Mouse (Mus musculus) bone marrow, adult 2 months (tissue): Measurements from ENCODE around the gene Adamts12.

ENCODE experiments used
- CTCF ChIP-seq: fragments of 200-500 bp; IDR thresholded peaks from 2 replicates; pipeline ENCODE4 v1.5.1; 2011; ENCODE audit warnings: low read length, control low read depth; ENCODE audit not compliant: control insufficient read depth, insufficient read depth
- POLR2A ChIP-seq: fragments of 200-500 bp; IDR thresholded peaks from 2 replicates; pipeline ENCODE4 v1.6.1; 2011; ENCODE audit warnings: low read depth, mild to moderate bottlenecking, control low read depth, low read length, borderline replicate concordance; ENCODE audit not compliant: control insufficient read depth

GRCm38 (mm10) chr15:11084993-11085365, 20.4 kb downstream of the Adamts12 start:
- TF ChIP-seq POLR2A: no peak
- TF ChIP-seq CTCF: no peak
